Mouse (Mus musculus) brain, embryonic 14.5 days (tissue): ENCODE measurements around the gene Twistnb.

Experiments used
- CTCF ChIP-seq: fragments of 200-500 bp; IDR thresholded peaks from 2 replicates; pipeline ENCODE4 v1.5.1; 2012; ENCODE audit warnings: inconsistent platforms, mild to moderate bottlenecking, moderate library complexity, borderline replicate concordance; ENCODE audit not compliant: insufficient read depth, insufficient read length; ENCODE audit errors: extremely low read depth
- POLR2A ChIP-seq: fragments of 200-500 bp; IDR thresholded peaks from 2 replicates; pipeline ENCODE4 v1.6.1; 2012; ENCODE audit warnings: mild to moderate bottlenecking, inconsistent platforms, borderline replicate concordance; ENCODE audit not compliant: poor library complexity, insufficient read depth, insufficient read length, severe bottlenecking; ENCODE audit errors: extremely low read depth

DNA sequence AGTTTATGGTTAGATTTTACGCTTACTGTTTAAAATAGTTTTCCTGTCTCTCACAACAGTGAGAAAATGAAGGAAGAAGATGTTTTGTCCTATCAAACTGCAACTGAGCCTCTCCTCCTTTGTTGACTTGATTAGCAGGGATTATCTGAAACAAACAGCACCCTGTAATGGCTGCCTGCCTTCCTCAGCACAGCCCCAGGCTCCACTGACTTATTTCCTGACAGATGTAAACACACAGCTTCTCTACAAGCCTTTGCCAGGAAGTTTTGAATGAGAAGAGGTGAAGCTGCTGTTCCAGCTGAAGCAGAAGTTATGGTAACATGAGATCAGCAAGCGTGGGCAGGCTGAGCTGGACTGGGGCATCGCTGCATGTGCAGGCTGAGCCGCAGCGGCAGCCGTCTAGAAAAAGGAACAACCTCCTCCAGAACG is 26.2 kb upstream of the Twistnb start:
- TF ChIP-seq POLR2A: no peak
- TF ChIP-seq CTCF: no peak
